Mouse (Mus musculus) megakaryocyte progenitor cell, adult 5-6 weeks (primary cell): ENCODE measurements around the gene Ubxn7. TPM values are rescaled to one million over a fixed set of nuclear protein-coding genes. Genes with fewer than 3 reads are reported as not detected.

ENCODE experiments used
- ATAC-seq: replicated peaks from 2 replicates; pipeline ENCODE4 v1.8.0; 2016; ENCODE audit warnings: mild to moderate bottlenecking, moderate TSS enrichment, inconsistent platforms; ENCODE audit not compliant: poor library complexity
- total RNA-seq, 2 experiments: library from RNA; stranded (forward) in 1 of 2; stranded (reverse) in 1 of 2; fragments of 157-497, 149-512 nt in 1 of 2; fragments of 200-1000 nt in 1 of 2; gene quantifications; 2 replicates each; pipeline versions ENCODE4 v1.2.3 to v1.2.4; 2015 to 2017

Ubxn7 gene
- total RNA-seq, 2 experiments from 2014 or later, result 23.3 to 35.5 TPM

- ATAC-seq, result peak; percentile 61
Measured at GRCm38 (mm10) chr16:32371351-32371750, 39.3 kb downstream of the Ubxn7 start.

DNA sequence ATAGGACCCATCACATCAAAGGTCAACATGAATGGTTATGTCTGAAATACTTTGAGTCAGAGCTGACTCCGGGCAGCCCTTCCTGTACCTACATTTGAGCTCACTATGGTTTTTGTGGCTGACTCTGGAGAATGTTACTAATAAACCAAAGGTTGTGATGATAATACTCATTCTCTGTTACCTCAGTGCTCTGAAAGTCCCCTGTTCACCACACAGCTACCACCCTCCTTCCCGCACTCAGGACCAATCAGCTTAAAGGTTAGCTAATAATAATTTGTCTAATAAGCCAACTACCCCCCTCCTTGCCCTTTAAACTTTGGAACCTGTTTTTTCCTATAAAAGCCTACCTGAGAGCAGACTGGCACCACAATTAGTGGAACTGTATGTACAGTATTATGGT lies 47.5 kb downstream of the Ubxn7 start:
- ATAC-seq, result no peak

- ATAC-seq, result no peak
Measured at GRCm38 (mm10) chr16:32382901-32383300, 50.8 kb downstream of the Ubxn7 start.

GRCm38 (mm10) chr16:32384885-32385284 lies 52.8 kb downstream of the Ubxn7 start:
- ATAC-seq, result no peak

- ATAC-seq, result no peak
Measured at GRCm38 (mm10) chr16:32386826-32387225, 54.8 kb downstream of the Ubxn7 start.

DNA sequence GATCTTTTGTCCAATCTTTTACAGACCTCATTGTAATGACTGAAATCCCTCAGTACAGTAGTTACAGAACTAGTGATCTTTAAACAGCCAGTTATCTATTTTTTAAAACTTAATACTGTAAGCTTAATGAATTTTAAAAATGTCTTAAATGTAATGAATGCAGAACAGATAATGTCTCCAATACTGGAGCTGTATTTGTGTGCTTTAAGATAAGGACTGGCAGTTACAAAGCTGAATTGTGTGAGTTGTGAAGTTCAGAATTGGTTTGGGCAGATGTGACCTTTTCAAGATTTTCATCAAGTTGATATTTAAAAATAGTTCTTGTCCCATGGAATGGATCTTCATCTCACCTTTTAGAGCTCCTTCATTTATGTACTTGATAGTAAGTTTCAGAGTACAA lies 57.0 kb downstream of the Ubxn7 start:
- ATAC-seq, result peak; percentile 61

GRCm38 (mm10) chr16:32389841-32390240 lies 57.8 kb downstream of the Ubxn7 start:
- no peak for ATAC-seq

- ATAC-seq, result 0 out of 2 replicates have a peak, but pooled peaks have one; percentile 38
Measured at GRCm38 (mm10) chr16:32390882-32391281, 58.8 kb downstream of the Ubxn7 start.

- peak; percentile 70 for ATAC-seq
Measured at GRCm38 (mm10) chr16:32395679-32396540, 63.9 kb downstream of the Ubxn7 start.

DNA sequence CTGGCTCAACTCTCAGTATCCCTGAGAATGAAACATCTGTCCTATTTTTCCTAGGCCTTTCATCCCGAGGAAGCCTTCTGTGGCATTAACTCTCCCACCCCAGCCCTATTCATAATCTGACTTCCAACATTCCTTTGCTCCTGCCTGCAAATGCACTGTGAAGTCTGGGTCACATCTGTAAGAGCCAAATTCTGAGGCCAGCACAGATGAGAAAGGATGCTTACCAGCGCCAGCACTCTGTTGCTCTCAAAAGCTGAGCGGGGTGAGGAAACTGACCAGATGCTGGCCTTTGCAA lies 64.4 kb downstream of the Ubxn7 start:
- no peak for ATAC-seq

DNA sequence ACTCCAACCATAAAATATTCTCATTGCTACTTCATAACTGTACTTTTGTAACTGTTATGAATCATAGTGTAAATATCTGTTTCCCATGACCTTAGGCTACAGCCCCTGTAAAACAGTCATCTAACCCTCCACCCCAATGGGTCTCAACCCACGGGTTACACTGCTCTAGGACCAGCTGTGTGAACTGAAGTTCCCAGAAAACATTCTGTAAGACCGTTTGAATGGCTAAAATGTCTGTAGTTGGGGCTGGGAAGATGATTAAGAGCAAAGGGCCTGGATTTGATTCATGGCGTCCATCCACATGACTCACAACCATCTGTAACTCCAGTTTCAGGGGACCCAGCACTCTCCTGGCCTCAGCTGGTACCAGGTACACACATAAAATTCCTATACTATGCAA lies 66.1 kb downstream of the Ubxn7 start:
- ATAC-seq, result no peak

DNA sequence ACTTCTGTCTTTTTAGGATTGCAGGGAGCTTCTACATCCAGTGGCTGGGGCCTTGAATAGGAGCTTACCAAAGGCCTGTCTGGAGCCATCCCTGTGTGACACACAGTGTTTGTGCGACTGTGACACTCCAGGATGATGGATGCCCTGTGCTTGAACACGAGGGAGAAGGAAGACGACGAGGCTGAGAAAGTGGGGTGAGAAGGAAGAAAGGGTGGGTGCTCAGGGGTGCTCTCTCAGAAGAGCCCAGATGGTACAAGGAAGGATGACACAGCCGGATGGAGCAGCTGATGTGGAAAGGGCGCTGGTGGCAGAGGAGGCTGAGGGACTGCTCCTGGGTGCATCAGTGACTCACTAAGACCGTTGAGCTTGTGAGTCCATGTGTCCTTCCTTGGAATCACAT lies 68.2 kb downstream of the Ubxn7 start, which contains the start of gene Tm4sf19:
TSS of gene Tm4sf19 (plus strand) at position 240 of the 400 bp plus-strand sequence.
- ATAC-seq, result no peak

DNA sequence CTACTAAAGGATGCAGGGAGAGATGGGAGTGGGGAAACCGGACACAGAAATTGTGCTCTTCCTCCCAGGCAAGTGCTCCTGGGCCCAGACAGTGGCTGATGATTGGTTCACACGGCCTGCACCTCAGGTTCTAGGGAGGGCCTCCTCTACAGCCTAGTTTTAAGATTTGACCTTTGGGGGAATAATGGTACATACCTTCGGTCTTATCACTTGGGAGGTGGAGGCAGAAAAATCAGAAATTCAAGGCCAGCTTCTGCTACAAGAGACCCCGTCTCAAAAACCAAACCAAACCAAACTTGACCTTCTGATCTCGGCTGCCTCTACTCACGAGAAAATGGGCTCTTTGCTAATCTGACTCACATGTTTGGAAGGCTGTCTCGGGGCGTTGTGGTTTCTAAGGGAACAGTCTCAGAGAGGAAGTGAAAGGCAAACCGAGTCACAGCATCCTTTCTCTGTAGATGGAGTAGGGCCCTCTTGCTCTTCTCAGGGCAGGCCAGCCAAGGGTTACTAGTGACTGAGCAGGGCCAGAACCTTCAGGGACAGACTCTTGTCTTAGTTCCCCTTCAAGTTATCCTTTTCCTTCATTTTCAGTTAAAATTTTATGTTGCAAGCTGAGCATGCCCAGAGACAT lies 69.4 kb downstream of the Ubxn7 start:
- ATAC-seq, result peak; percentile 71

- no peak for ATAC-seq
Measured at GRCm38 (mm10) chr16:32402818-32403217, 70.8 kb downstream of the Ubxn7 start.

DNA sequence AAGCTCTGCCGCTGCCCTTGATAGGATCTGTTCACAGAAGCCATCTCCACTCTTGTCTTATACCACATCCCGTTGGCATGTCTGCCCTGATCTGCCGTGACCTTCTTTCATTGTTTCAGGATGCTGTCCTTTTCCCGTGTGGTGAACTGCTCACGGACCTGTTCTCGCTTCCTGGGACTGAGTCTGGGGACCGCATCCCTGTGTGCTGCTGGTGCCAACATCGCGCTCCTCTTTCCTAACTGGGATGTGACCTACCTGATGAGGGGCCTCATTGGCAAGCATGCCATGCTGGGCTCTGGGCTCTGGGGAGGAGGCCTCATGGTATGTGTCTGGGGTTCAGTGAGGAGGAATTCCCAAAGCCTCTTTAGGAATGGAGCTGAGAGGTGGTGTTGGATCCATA lies 73.7 kb downstream of the Ubxn7 start:
- ATAC-seq, result no peak

- ATAC-seq, result no peak
Measured at GRCm38 (mm10) chr16:32406671-32407070, 74.6 kb downstream of the Ubxn7 start.

GRCm38 (mm10) chr16:32407730-32408129 lies 75.7 kb downstream of the Ubxn7 start:
- ATAC-seq, result peak; percentile 65

- no peak for ATAC-seq
Measured at GRCm38 (mm10) chr16:32417457-32417856, 85.4 kb downstream of the Ubxn7 start.

DNA sequence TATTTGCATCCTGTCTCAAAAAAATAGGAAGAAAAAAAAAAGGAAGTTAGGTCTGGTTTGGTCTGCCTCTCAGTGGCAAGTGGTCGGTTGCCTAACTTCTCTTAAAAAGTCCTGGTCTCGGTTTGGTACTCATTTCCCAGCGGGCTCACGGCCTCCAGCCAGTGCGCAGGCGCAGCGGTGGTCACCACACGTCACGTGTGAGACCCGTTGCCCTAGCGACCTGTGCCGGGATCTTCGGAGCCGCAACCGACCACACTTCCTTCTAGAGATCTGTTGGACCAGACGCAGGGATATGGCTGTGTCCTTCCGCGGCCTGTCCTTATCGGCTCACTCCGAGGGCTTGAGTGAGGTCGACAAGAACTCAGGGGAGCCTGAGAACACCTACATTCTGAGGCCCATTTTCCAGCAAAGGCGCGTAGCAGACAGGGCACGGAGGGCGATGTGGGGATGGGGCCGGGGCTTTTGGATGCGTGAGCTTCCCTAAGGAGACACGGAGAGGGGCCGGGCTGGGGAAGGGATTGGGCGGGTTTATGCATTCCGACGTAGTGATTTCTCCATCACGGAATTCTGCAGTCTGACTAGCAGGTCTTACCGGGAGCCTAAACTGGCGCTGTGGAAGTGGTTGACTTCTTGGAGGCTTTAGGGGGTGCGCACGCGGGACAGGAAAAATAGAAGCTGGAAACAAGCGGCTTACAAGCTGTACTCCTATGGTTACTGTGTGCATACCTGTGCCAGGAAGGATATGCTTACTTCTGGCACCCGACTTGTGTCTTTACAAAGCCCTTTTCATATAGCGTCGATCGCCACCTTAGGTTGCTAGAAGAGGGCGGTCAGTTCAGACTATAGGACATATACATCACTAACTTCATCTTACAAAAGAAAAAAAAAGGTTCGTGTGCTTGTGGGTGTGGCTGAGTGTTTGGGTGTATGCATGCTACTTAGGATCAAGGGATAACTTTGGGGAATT lies 87.7 kb downstream of the Ubxn7 start, which contains the start of gene Tctex1d2:
TSS of gene Tctex1d2 (plus strand) at position 186 of the 967 bp plus-strand sequence.
- ATAC-seq, result peak; percentile 97

GRCm38 (mm10) chr16:32427506-32427905 lies 95.4 kb downstream of the Ubxn7 start:
- no peak for ATAC-seq

- peak; percentile 86 for ATAC-seq
Measured at GRCm38 (mm10) chr16:32430474-32431046, 98.5 kb downstream of the Ubxn7 start, which contains the start of gene Pcyt1a. Pcyt1a (plus strand) TSS chr16:32430921.
